Mouse (Mus musculus) gastrocnemius, adult 2 months (tissue): Measurements from ENCODE around the gene Prr29. TPM values are rescaled to one million over a fixed set of nuclear protein-coding genes. Genes with fewer than 3 reads are reported as not detected.
A peak's percentile ranks its signal among the peaks of the same experiment; 100 is the strongest.
"Not testable (repeated sequence)": the region's sequence is repeated elsewhere in the genome, so short reads cannot be mapped to it uniquely, and the experiment has no call there.

Experiments
- DNase-seq: peaks from one replicate; pipeline ENCODE4 v3.0.0; 2022
- H3K27ac ChIP-seq: fragments of 200-600 bp; 2 replicates; pipeline ENCODE4 v1.8.1; 2022; ENCODE audit warnings: mild to moderate bottlenecking
- H3K4me3 ChIP-seq: fragments of 200-600 bp; 2 replicates; pipeline ENCODE4 v1.8.1; 2022; ENCODE audit warnings: mild to moderate bottlenecking, moderate library complexity
- CTCF ChIP-seq: fragments of 200-600 bp; IDR thresholded peaks from 2 replicates; pipeline ENCODE4 v1.8.1; 2022; ENCODE audit warnings: antibody characterized with exemption, mild to moderate bottlenecking, moderate library complexity
- intact Hi-C: fragments of 180-260 bp; cut with DNase I; formaldehyde crosslinking; loops from one replicate; pipeline ENCODE4 v1.15.1; 2025
- total RNA-seq, 2 experiments: library from RNA; stranded (reverse); gene quantifications; 2 replicates each; pipeline ENCODE4 v1.2.3; 2021

Prr29 gene
- total RNA-seq, 2 experiments from 2014 or later = 3.9 to 6.5 TPM

DNA sequence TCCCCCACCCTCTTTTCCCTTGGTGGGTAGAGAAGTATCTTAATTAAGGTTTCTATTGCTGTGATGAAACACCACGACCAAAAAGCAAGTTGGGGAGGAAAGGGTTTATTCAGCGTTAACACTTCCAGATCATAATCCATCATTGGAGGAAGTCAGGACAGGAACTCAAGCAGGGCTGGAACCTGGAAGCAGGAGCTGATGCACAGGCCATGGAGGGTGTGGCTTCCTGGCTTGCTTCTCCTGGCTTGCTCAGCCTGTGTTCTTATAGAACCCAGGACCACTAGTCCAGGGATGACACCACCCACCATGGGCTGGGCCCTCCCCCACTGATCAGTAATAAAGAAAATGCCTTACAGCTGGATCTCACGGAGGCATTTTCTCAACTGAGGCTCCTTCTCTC, 25.5 kb downstream of the Prr29 start:
- TF ChIP-seq CTCF = no peak
- Histone ChIP-seq H3K4me3 (no peak overlapping the region), H3K27ac (peak overlapping the region; percentile 58)
- intact Hi-C loops = loop anchor here (10.0 kb wide), 1 partner anchor 236 kb away; no protein-coding TSS in a partner anchor
- no peak for DNase-seq

GRCm38 (mm10) chr11:106391546-106392188, 26.4 kb downstream of the Prr29 start:
- Histone ChIP-seq H3K27ac (peak overlapping the region; percentile 58), H3K4me3 (no peak overlapping the region)
- peak; percentile 93 for TF ChIP-seq CTCF
- intact Hi-C loops = loop anchor here (1.0 to 10.0 kb wide), 3 partner anchors 88 to 237 kb away; partner anchors contain the start of genes Ftsj3 and Psmc5
- DNase-seq = peak; percentile 79

GRCm38 (mm10) chr11:106392597-106393330, 27.5 kb downstream of the Prr29 start:
- intact Hi-C loops = loop anchor here (1.0 to 10.0 kb wide), 3 partner anchors 89 to 238 kb away; partner anchors contain the start of genes Ftsj3 and Psmc5
- Histone ChIP-seq H3K4me3 (no peak overlapping the region), H3K27ac (no peak overlapping the region)
- no peak for DNase-seq
- TF ChIP-seq CTCF = no peak

DNA sequence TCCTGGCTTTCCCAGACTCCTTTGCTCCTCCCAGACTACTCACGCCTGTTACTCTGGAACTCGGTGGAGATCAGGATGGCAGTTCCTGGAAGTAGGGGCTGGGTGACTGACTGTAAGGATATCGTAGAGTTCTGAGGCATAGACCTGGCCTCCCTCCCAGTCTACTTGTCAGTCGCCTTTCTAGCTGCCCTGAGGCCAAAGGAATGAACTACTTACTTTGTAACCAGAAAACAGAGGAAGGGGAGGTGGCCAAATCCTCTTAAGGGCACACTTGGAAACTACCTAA, 28.0 kb downstream of the Prr29 start:
- Histone ChIP-seq H3K27ac (no peak overlapping the region), H3K4me3 (no peak overlapping the region)
- DNase-seq = no peak
- TF ChIP-seq CTCF = no peak
- intact Hi-C loops = loop anchor here (2.0 to 10.0 kb wide), 2 partner anchors 136 to 238 kb away; partner anchors contain the start of genes Ftsj3 and Psmc5

DNA sequence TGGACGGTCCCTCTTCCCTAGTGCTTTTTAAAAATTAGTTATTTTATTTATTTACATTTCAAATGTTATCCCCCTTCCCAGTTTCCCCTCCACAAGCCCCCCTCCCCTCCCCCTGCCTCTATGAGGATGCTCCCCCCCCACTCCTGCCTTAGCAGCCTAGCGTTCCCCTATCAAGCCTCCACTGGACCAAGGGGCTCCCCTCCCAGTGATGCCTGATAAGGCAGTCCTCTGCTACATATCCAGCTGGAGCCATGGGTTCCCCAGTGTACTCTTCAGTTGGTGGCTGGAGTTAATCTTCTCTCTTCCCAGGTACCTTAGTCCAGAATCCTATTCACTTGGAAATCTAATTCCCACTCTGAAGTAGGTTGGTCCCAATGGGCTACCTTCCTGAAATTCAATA, 28.8 kb downstream of the Prr29 start:
- not testable (repeated sequence) for H3K4me3 ChIP-seq, DNase-seq, H3K27ac ChIP-seq
- intact Hi-C loops = loop anchor here (10.0 kb wide), 1 partner anchor 239 kb away; no protein-coding TSS in a partner anchor

DNA sequence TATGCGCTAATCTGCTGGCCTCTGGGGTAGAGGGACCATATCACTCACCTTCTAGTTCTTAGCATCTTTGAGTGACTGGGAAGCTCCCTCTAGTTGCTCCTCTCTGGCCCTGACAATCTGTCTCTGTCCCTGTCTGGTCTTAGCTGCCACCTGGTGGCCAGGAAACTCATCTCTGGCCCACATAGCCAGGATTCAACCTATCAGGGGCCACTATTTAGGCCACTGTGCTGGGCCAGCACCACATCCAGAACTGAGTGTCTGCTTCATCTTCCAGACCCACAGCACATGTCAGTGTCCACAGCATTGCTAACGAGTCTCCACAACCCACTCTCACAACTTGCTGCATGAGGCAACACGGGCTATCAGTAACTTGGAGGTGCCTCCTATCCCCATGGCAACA, 32.4 kb downstream of the Prr29 start:
- peak; percentile 61 for TF ChIP-seq CTCF
- Histone ChIP-seq H3K4me3 (no peak overlapping the region), H3K27ac (no peak overlapping the region)
- peak; percentile 51 for DNase-seq
- intact Hi-C loops = loop anchor here (10.0 kb wide), 1 partner anchor 243 kb away; no protein-coding TSS in a partner anchor

DNA sequence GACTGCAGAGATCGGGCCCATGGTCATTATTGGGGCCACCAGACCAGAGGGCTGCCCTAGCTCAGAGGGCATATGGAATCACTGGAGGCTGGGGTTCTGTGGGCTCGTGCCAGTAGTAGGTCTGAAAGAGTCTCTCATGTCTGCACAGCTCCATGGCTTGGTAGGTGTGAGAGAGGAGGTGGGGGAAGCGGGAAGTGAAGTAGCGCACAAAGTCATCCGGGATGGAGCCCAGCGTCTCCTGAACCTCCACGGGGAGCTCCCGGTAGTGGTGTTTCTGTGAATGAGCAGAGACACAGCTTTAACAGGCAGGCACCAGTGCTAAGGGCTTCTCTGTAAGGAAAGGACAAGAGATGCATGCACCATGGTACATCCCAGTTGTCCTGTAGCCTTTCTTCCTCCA, 33.2 kb downstream of the Prr29 start:
- intact Hi-C loops = loop anchor here (10.0 kb wide), 1 partner anchor 244 kb away; no protein-coding TSS in a partner anchor
- no peak for TF ChIP-seq CTCF
- Histone ChIP-seq H3K4me3 (no peak overlapping the region), H3K27ac (no peak overlapping the region)
- DNase-seq = no peak

DNA sequence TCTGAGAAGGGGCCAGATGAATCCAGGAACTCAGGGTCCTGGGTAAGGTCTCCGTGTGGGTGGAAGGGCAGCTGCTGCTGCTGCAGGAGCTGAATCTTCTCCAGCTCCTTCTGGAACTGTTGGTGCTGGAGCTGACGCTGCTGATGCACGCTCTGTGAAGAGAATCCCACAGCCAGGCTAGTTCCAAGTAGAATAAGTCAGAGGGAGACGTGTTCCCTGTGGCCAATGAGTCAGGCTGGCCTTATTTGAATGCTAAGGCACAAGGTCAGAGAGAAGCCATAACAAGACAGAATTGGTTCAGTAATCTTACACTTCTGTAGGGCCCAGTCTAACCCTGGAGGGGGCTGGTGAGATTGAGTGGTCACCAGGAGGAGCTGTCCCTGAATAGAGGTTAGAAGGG, 44.7 kb downstream of the Prr29 start:
- intact Hi-C loops = loop anchor here (10.0 kb wide), 1 partner anchor 335 kb away; no protein-coding TSS in a partner anchor
- Histone ChIP-seq H3K27ac (no peak overlapping the region), H3K4me3 (no peak overlapping the region)
- DNase-seq = no peak
- no peak for TF ChIP-seq CTCF

GRCm38 (mm10) chr11:106410507-106410906, 45.2 kb downstream of the Prr29 start:
- intact Hi-C loops = loop anchor here (10.0 kb wide), 1 partner anchor 334 kb away; no protein-coding TSS in a partner anchor
- no peak for DNase-seq
- no peak overlapping the region for H3K4me3 ChIP-seq

DNA sequence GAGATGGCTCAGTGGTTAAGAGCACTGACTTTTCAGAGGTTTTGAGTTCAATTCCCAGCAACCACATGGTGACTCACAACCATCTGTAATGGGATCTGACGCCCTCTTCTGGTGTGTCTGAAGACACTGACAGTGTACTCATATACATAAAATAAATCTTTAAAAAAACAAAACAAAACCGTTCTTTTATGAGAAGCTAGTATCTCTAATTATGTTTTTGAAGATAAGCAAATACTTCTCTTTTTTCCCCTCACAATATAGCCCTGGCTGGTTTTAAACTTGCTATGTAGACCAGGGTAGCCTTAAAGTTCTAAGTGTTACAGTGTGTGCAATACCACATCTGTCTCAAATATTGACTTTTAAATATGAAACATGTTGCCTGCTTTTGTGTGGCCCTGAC, 45.9 kb downstream of the Prr29 start:
- no peak for DNase-seq
- Histone ChIP-seq H3K4me3 (no peak overlapping the region), H3K27ac (no peak overlapping the region)
- no peak for TF ChIP-seq CTCF
- intact Hi-C loops = loop anchor here (10.0 kb wide), 1 partner anchor 334 kb away; no protein-coding TSS in a partner anchor

More at GRCm38 (mm10) chr11:106410507-106410906, 45.2 kb downstream of the Prr29 start:
- no peak for TF ChIP-seq CTCF
- no peak overlapping the region for H3K27ac ChIP-seq

- DNase-seq = no peak
- intact Hi-C loops = loop anchor here (10.0 kb wide), 1 partner anchor 332 kb away; no protein-coding TSS in a partner anchor
Observed at GRCm38 (mm10) chr11:106412641-106413360, 47.5 kb downstream of the Prr29 start.

GRCm38 (mm10) chr11:106416331-106416730, 51.1 kb downstream of the Prr29 start:
- DNase-seq = no peak
- TF ChIP-seq CTCF = no peak
- Histone ChIP-seq H3K4me3 (no peak overlapping the region), H3K27ac (no peak overlapping the region)
- intact Hi-C loops = loop anchor here (10.0 kb wide), 1 partner anchor 328 kb away; no protein-coding TSS in a partner anchor

More at GRCm38 (mm10) chr11:106412641-106413360, 47.5 kb downstream of the Prr29 start:
- Histone ChIP-seq H3K4me3 (no peak overlapping the region), H3K27ac (no peak overlapping the region)
- TF ChIP-seq CTCF = no peak
